In the genomic region with DNA sequence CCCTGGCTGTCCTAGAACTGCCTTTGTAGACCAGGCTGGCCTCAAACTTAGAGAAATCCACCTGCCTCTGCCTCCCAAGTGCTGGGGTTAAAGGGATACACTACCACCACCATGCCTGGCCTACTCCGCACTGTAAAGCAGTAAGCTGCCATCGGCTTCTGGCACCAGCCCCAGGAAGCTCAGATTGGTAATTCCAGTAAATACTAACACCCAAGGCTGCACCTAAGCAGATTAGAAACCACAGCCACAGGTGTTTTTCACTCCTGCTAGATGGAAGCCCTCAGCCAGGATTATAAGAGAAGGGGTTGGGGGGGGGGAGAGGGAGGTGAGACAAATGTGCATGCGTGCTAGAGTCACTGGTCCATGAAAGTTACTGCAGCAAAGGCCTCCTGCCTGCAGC, we compare ENCODE assay signal across 18 mouse cellular contexts. TPM values are rescaled to one million over a fixed set of nuclear protein-coding genes. Genes with fewer than 3 reads are reported as not detected.
A peak's percentile ranks its signal among the peaks of the same experiment; 100 is the strongest.
DNase-seq lines count a peak whose midpoint lies in the region; ATAC-seq lines count a peak whose summit lies in the region.
"Had no signal": no experiment of that assay in that cellular context is flagged by ENCODE, and none has a peak within 500 bp of the region (broad histone marks: within the 10 kb centered on the region; RNA-seq: fewer than 3 reads in every experiment).

No protein-coding gene starts in this region.

- no peak overlapping the region for H3K4me2 ChIP-seq in midbrain, embryonic 11.5 days
- H3K4me2 ChIP-seq in midbrain, embryonic 15.5 days, result no peak overlapping the region
- H3K4me2 ChIP-seq: embryonic facial prominence, embryonic 12.5 days; forebrain, embryonic 13.5 days; forebrain, embryonic 15.5 days had no signal

- 69% methylated on average over 3 of the region's 3 CpGs for WGBS in midbrain, embryonic 11.5 days
- WGBS in midbrain, embryonic 15.5 days, result 63% methylated on average over 3 of the region's 3 CpGs

- H3K9ac ChIP-seq in midbrain, embryonic 11.5 days (ENCODE audit: low read length), result no peak overlapping the region
- no peak overlapping the region for H3K9ac ChIP-seq in midbrain, embryonic 15.5 days
- H3K9ac ChIP-seq: embryonic facial prominence, embryonic 12.5 days; forebrain, embryonic 13.5 days; forebrain, embryonic 15.5 days; forebrain, postnatal 0 days had no signal

- no peaks in the 10 kb centered on the region for H3K4me1 ChIP-seq in midbrain, embryonic 11.5 days (ENCODE audit: control insufficient read depth, insufficient read depth, low read length)
- H3K4me1 ChIP-seq in midbrain, embryonic 15.5 days, result no peaks in the 10 kb centered on the region; the same call in 1 of the 2 replicates

- no peak overlapping the region for H3K4me3 ChIP-seq in midbrain, embryonic 11.5 days (ENCODE audit: low read depth, low read length)
- no peak overlapping the region for H3K4me3 ChIP-seq in midbrain, embryonic 15.5 days
- H3K4me3 ChIP-seq: embryonic facial prominence, embryonic 10.5 days; embryonic facial prominence, embryonic 12.5 days; forebrain, embryonic 13.5 days; forebrain, embryonic 15.5 days had no signal

- H3K36me3 ChIP-seq in midbrain, embryonic 11.5 days (ENCODE audit: control insufficient read depth, insufficient read depth, low read length), result no peaks in the 10 kb centered on the region
- H3K36me3 ChIP-seq in midbrain, embryonic 15.5 days (replicated peaks), result no peaks in the 10 kb centered on the region
- H3K36me3 ChIP-seq: embryonic facial prominence, embryonic 10.5 days; embryonic facial prominence, embryonic 12.5 days; forebrain, embryonic 15.5 days had no signal

- H3K27me3 ChIP-seq in midbrain, embryonic 11.5 days (ENCODE audit: control insufficient read depth, insufficient read depth, low read length), result no peaks in the 10 kb centered on the region
- no peaks in the 10 kb centered on the region for H3K27me3 ChIP-seq in midbrain, embryonic 15.5 days (replicated peaks)
- H3K27me3 ChIP-seq: embryonic facial prominence, embryonic 12.5 days; forebrain, embryonic 13.5 days; forebrain, embryonic 15.5 days had no signal

- no peaks in the 10 kb centered on the region for H3K9me3 ChIP-seq in midbrain, embryonic 11.5 days (ENCODE audit: control insufficient read depth, low read length)
- no peaks in the 10 kb centered on the region for H3K9me3 ChIP-seq in midbrain, embryonic 15.5 days
- H3K9me3 ChIP-seq: embryonic facial prominence, embryonic 10.5 days; embryonic facial prominence, embryonic 12.5 days; forebrain, embryonic 13.5 days; forebrain, embryonic 15.5 days had no signal

- H3K27ac ChIP-seq in midbrain, embryonic 11.5 days (ENCODE audit: low read depth, low read length), result no peak overlapping the region
- no peak overlapping the region for H3K27ac ChIP-seq in midbrain, embryonic 15.5 days
- H3K27ac ChIP-seq: embryonic facial prominence, embryonic 10.5 days; embryonic facial prominence, embryonic 12.5 days; forebrain, embryonic 13.5 days; forebrain, embryonic 15.5 days had no signal

- ATAC-seq in midbrain, embryonic 11.5 days (ENCODE audit: low FRiP score), result no peak
- no peak for ATAC-seq in midbrain, embryonic 15.5 days (replicated peaks)
- ATAC-seq in inflammation-experienced regulatory T-cells, adult 6 months, result no peak
- ATAC-seq: forebrain, embryonic 13.5 days; forebrain, embryonic 15.5 days; forebrain, postnatal 0 days had no signal

- DNase-seq in midbrain, embryonic 11.5 days (ENCODE audit: low spot score, missing footprints), result peak; percentile 73
- peak; percentile 68 for DNase-seq in retina, postnatal 1 day
- DNase-seq in retina, postnatal 7 days (ENCODE audit: low read depth, low spot score), result peak; percentile 72
- DNase-seq: adrenal gland, adult 2 months; adrenal gland, postnatal 10 days; adrenal gland, postnatal 25 days; cerebellum, adult 11 months; cerebellum, adult 18-20 months; cerebellum, adult 8-10 months; cerebellum, adult 9-11 months; cerebellum, postnatal 14 days; forebrain, postnatal 0 days had no signal

RNA-seq across cellular contexts. Expression of a gene that starts 45.1 kb away (rescaled TPM):
- polyA plus RNA-seq in midbrain, embryonic 11.5 days (2014; fragmentation: Nextera tagmentation; extraction: Ambion mirVana), result 18.6 and 21.4 TPM in 2 replicates
- 26.6 and 27.4 TPM in 2 replicates for polyA plus RNA-seq in midbrain, embryonic 15.5 days (2015; fragmentation: Nextera tagmentation; extraction: Ambion mirVana)
- polyA plus RNA-seq in inflammation-experienced regulatory T-cells, adult 6 months (2017; shearing (Covaris generic)), result 1 to 10 TPM; 2.5 to 7.1 (median 3.4) TPM
